Mouse (Mus musculus) MEL (cell line): ENCODE results near the gene Fbxl8.

Experiments used
- CTCF ChIP-seq, 3 experiments: IDR thresholded peaks in 2 of 3; conservative IDR thresholded peaks in 1 of 3; 2 replicates each; pipeline ENCODE4 v1.5.1; 2011 to 2012; ENCODE audit warnings: low read length in 3 of 3, low read depth in 2 of 3, mild to moderate bottlenecking in 2 of 3, improper control_type of control experiment in 1 of 3, inconsistent platforms in 1 of 3, mixed read lengths in 1 of 3, moderate library complexity in 1 of 3; ENCODE audit not compliant: control insufficient read depth in 1 of 3, insufficient read depth in 1 of 3, poor library complexity in 1 of 3, severe bottlenecking in 1 of 3
- EP300 ChIP-seq, 2 experiments: IDR thresholded peaks; 2 replicates each; pipeline ENCODE4 v1.6.1; 2011; ENCODE audit warnings: improper control_type of control experiment in 2 of 2, low read length in 2 of 2, low read depth in 1 of 2, mild to moderate bottlenecking in 1 of 2
- MAX ChIP-seq: IDR thresholded peaks from 2 replicates; pipeline ENCODE4 v1.6.1; 2011; ENCODE audit warnings: low read length, improper control_type of control experiment
- NRF1 ChIP-seq: IDR thresholded peaks from 2 replicates; pipeline ENCODE4 v1.6.1; 2014; ENCODE audit warnings: low read depth, mild to moderate bottlenecking, inconsistent platforms, low read length, improper control_type of control experiment, moderate library complexity; ENCODE audit not compliant: poor library complexity, insufficient read depth, severe bottlenecking
- POLR2A ChIP-seq, 2 experiments: IDR thresholded peaks; 2 replicates each; pipeline ENCODE4 v1.6.1; 2011 to 2012; ENCODE audit warnings: low read length in 2 of 2, mild to moderate bottlenecking in 2 of 2, control low read depth in 1 of 2, improper control_type of control experiment in 1 of 2, low read depth in 1 of 2, moderate library complexity in 1 of 2; ENCODE audit not compliant: control insufficient read depth in 1 of 2, insufficient read depth in 1 of 2, poor library complexity in 1 of 2
- POLR2AphosphoS2 ChIP-seq: IDR thresholded peaks from 2 replicates; pipeline ENCODE4 v1.6.1; 2011; ENCODE audit warnings: low read length, improper control_type of control experiment

- TF ChIP-seq EP300 (IDR thresholded peaks at IDR 0.05; ENCODE audit: low read depth in 1 of 2, low read length in 2 of 2), result no peak
- no peak for TF ChIP-seq NRF1
- peak; percentile 21 to 70 (median 58); a peak in 5 of 6 replicates for TF ChIP-seq CTCF (IDR thresholded peaks at IDR 0.05 in 2 of 3, conservative IDR thresholded peaks at IDR 0.05 in 1 of 3; ENCODE audit: control insufficient read depth in 1 of 3, insufficient read depth in 1 of 3, low read depth in 2 of 3, low read length in 3 of 3, poor library complexity in 1 of 3, severe bottlenecking in 1 of 3)
- no peak for TF ChIP-seq POLR2AphosphoS2
- TF ChIP-seq POLR2A (IDR thresholded peaks at IDR 0.05; ENCODE audit: control insufficient read depth in 1 of 2, insufficient read depth in 1 of 2, low read depth in 1 of 2, low read length in 2 of 2, poor library complexity in 1 of 2), result no peak
- TF ChIP-seq MAX, result peak; percentile 56
Measured at GRCm38 (mm10) chr8:105289805-105290460, 25.5 kb downstream of the Fbxl8 start, which contains the start of gene 4931428F04Rik.
